8 mouse cellular contexts compared by ENCODE assay signal in the genomic region with DNA sequence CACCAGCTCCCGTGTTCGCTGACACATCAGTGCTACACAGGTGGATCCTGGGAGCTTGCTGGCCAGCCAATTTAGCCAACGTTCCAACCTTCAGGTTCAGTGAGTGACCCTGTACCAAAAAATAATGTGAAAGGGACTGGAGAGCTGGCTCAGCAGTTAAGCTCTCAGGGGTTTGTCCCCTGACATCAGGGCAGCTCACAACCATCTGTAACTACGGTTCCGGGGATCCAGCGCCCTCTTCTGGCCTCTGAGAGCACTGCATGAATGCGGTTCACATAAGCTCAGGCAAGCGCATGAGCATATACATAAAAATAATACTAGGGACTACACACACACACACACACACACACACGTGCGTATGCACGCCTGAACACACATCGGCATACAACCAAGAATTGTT. TPM values are rescaled to one million over a fixed set of nuclear protein-coding genes. Genes with fewer than 3 reads are reported as not detected.
DNase-seq lines count a peak whose midpoint lies in the region; ATAC-seq and TF ChIP-seq lines count a peak whose summit lies in the region.

No protein-coding gene starts in this region.

- H3K9ac ChIP-seq in liver, adult 2 months (ENCODE audit: low read depth, low read length) = no peak overlapping the region
- H3K9ac ChIP-seq in liver, embryonic 11.5 days (ENCODE audit: low read depth, low read length) = no peak overlapping the region

- peak; percentile 67 for DNase-seq in embryo, embryonic 10 days (ENCODE audit: low spot score)
- no peak for DNase-seq in embryo, embryonic 9.5 days (ENCODE audit: extremely low spot score)
- DNase-seq in liver, adult 2 months (ENCODE audit: extremely low read depth, low read depth, low spot score) = no peak
- no peak for DNase-seq in liver, embryonic 11.5 days (ENCODE audit: low spot score)
- DNase-seq in lung, postnatal 36 days = peak; percentile 64
- no peak for DNase-seq in frontal cortex, postnatal 36 days (ENCODE audit: low spot score in 2 of 2)

- no peaks in the 10 kb centered on the region for H3K27me3 ChIP-seq in liver, adult 2 months (ENCODE audit: control insufficient read depth, insufficient read depth, low read length)
- H3K27me3 ChIP-seq in liver, embryonic 11.5 days (replicated peaks; ENCODE audit: control insufficient read depth, insufficient read depth, low read length) = peaks cover 10% of the 10 kb centered on the region

- no peaks in the 10 kb centered on the region for H3K79me2 ChIP-seq in liver, adult 2 months (ENCODE audit: control insufficient read depth, insufficient read depth, low read length)

- peaks cover 3% of the 10 kb centered on the region; the same call in 1 of the 2 replicates for H3K4me1 ChIP-seq in liver, adult 2 months (ENCODE audit: control insufficient read depth, insufficient read depth, low read length)
- peaks cover 6% of the 10 kb centered on the region; the same call in 1 of the 2 replicates for H3K4me1 ChIP-seq in liver, embryonic 11.5 days (replicated peaks; ENCODE audit: control insufficient read depth, insufficient read depth, low read length)

- no peak overlapping the region for H3K4me3 ChIP-seq in liver, adult 2 months (ENCODE audit: insufficient read depth, low read depth, low read length)
- H3K4me3 ChIP-seq in liver, embryonic 11.5 days (ENCODE audit: low read depth, low read length) = no peak overlapping the region

- peak; percentile 76 for TF ChIP-seq CTCF in liver, adult 2 months (IDR thresholded peaks at IDR 0.05; ENCODE audit: low read depth, low read length)

- no peak overlapping the region for H3K4me2 ChIP-seq in liver, embryonic 11.5 days

- H3K36me3 ChIP-seq in liver, adult 2 months (ENCODE audit: control insufficient read depth, insufficient read depth, low read length) = no peaks in the 10 kb centered on the region
- no peaks in the 10 kb centered on the region for H3K36me3 ChIP-seq in liver, embryonic 11.5 days (ENCODE audit: control insufficient read depth, insufficient read depth, low read length)

- no peak overlapping the region for H3K27ac ChIP-seq in liver, adult 2 months (replicated peaks; ENCODE audit: insufficient read depth, low read depth, low read length)
- no peak overlapping the region for H3K27ac ChIP-seq in liver, embryonic 11.5 days (ENCODE audit: low read depth, low read length)

- no peak for ATAC-seq in liver, embryonic 11.5 days (replicated peaks; ENCODE audit: low FRiP score)
- ATAC-seq in common myeloid progenitor, adult 5-6 weeks (replicated peaks; ENCODE audit: low read depth, poor library complexity, severe bottlenecking) = peak; percentile 53
- no peak for ATAC-seq in frontal cortex, adult (ENCODE audit: low TSS enrichment)

- 71% methylated on average over 12 of the region's 12 CpGs for WGBS in liver, adult 2 months
- whole genome bisulfite sequencing in liver, embryonic 11.5 days = 51% methylated on average over 12 of the region's 12 CpGs

- H3K9me3 ChIP-seq in liver, embryonic 11.5 days (ENCODE audit: control insufficient read depth, low read length) = no peaks in the 10 kb centered on the region

- no peak for TF ChIP-seq POLR2A in liver, adult 2 months (IDR thresholded peaks at IDR 0.05; ENCODE audit: extremely low read depth, insufficient read depth, low read length)

RNA-seq across cellular contexts. Expression of a gene that starts 11.2 kb away (rescaled TPM):
- total RNA-seq in liver, adult 2 months (2014; rRNA removed) = not detected in 2 replicates
- not detected in 2 replicates for polyA plus RNA-seq in liver, adult 2 months (2012; rRNA removed)
- 0.04 and 0.05 TPM in 2 replicates for polyA plus RNA-seq in liver, embryonic 11.5 days (2014; fragmentation: Nextera tagmentation; extraction: Ambion mirVana)
- total RNA-seq in common myeloid progenitor, adult 5-6 weeks (2017) = not detected in 2 replicates

Comparison
In these comparisons a context has a peak if more than half of its experiments do, and no peak if none do; other contexts are left out.
1. DNase-seq: peak in embryo, embryonic 10 days (single experiment) and lung, postnatal 36 days (single experiment); none in embryo, embryonic 9.5 days (single experiment), liver, adult 2 months (single experiment), liver, embryonic 11.5 days (single experiment) and frontal cortex, postnatal 36 days (0 of 2).